Mouse (Mus musculus): ENCODE data around the gene Gck.

- TF ChIP-seq CTCF (IDR thresholded peaks at IDR 0.05; ENCODE audit: extremely low read depth, insufficient read depth, insufficient read length, insufficient replicate concordance) (no peak), POLR2A (IDR thresholded peaks at IDR 0.05; ENCODE audit: low read depth, low read length) (no peak)
Observed at GRCm38 (mm10) chr11:5980108-5980507, 30.2 kb upstream of the Gck start.
